Mouse (Mus musculus): ENCODE results near the gene Sbk1. TPM values are rescaled to one million over a fixed set of nuclear protein-coding genes. Genes with fewer than 3 reads are reported as not detected.

Sbk1 gene
- total and polyA plus RNA-seq, 2 experiments from 2014 or later, result 161 to 530 TPM

DNA sequence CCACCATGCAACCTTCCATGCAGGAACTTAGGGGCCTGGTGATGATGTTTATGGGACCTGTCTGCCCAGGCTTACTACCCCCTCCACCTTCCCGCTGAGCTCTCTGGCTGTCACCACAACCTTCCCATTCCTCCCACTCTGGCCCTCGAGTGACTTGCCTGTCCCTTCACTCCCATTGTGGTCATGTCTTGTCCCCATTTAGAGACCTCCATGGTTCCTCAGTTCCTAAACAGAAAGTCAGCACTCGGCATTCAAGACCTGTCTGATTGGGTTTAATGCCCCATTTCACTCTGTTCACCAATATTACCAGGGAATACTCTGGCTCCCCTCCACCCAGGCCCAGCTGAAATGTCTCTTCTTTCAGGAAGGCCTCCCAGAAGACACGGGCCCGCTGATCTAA is 23.3 kb upstream of the Sbk1 start:
- H3K9me3 ChIP-seq (ENCODE audit: low read length), result no peaks in the 10 kb centered on the region
- H3K9ac ChIP-seq (replicated peaks; ENCODE audit: low read length), result no peak overlapping the region
- H3K27ac ChIP-seq, result no peak overlapping the region
- TF ChIP-seq CTCF (IDR thresholded peaks at IDR 0.05; ENCODE audit: low read depth), result no peak
- H3K4me3 ChIP-seq (ENCODE audit: low read length), result no peak overlapping the region
- WGBS, result 66% methylated on average over 5 of the region's 5 CpGs
- H3K27me3 ChIP-seq (ENCODE audit: insufficient read depth, low read length), result no peaks in the 10 kb centered on the region
- no peak for DNase-seq (ENCODE audit: low spot score)
- H3K36me3 ChIP-seq (ENCODE audit: insufficient read depth, low read length), result no peaks in the 10 kb centered on the region
- no peaks in the 10 kb centered on the region for H3K4me1 ChIP-seq (ENCODE audit: insufficient read depth, low read length)
- H3K4me2 ChIP-seq (ENCODE audit: low read depth, low read length), result no peak overlapping the region
- no peak for ATAC-seq

GRCm38 (mm10) chr7:126249986-126250385 is 22.4 kb upstream of the Sbk1 start:
- H3K9me3 ChIP-seq (ENCODE audit: low read length), result no peaks in the 10 kb centered on the region
- H3K9ac ChIP-seq (replicated peaks; ENCODE audit: low read length), result no peak overlapping the region
- 80% methylated on average over 3 of the region's 3 CpGs for WGBS

GRCm38 (mm10) chr7:126250481-126250880 is 21.9 kb upstream of the Sbk1 start:
- H3K27me3 ChIP-seq (ENCODE audit: insufficient read depth, low read length), result no peaks in the 10 kb centered on the region
- H3K4me1 ChIP-seq (ENCODE audit: insufficient read depth, low read length), result no peaks in the 10 kb centered on the region
- no peaks in the 10 kb centered on the region for H3K9me3 ChIP-seq (ENCODE audit: low read length)
- ATAC-seq (no peak), DNase-seq (ENCODE audit: low spot score) (no peak)
- no peak overlapping the region for H3K27ac ChIP-seq
- WGBS, result 84% methylated on average over 7 of the region's 7 CpGs
- TF ChIP-seq CTCF (IDR thresholded peaks at IDR 0.05; ENCODE audit: low read depth), result no peak
- H3K9ac ChIP-seq (replicated peaks; ENCODE audit: low read length), result no peak overlapping the region
- H3K4me3 ChIP-seq (ENCODE audit: low read length), result no peak overlapping the region
- no peak overlapping the region for H3K4me2 ChIP-seq (ENCODE audit: low read depth, low read length)
- H3K36me3 ChIP-seq (ENCODE audit: insufficient read depth, low read length), result no peaks in the 10 kb centered on the region

More at GRCm38 (mm10) chr7:126249986-126250385, 22.4 kb upstream of the Sbk1 start:
- TF ChIP-seq CTCF (IDR thresholded peaks at IDR 0.05; ENCODE audit: low read depth), result no peak
- DNase-seq (ENCODE audit: low spot score) (no peak), ATAC-seq (no peak)
- H3K27ac ChIP-seq, result no peak overlapping the region
- no peaks in the 10 kb centered on the region for H3K36me3 ChIP-seq (ENCODE audit: insufficient read depth, low read length)
- H3K4me1 ChIP-seq (ENCODE audit: insufficient read depth, low read length), result no peaks in the 10 kb centered on the region
- no peak overlapping the region for H3K4me3 ChIP-seq (ENCODE audit: low read length)
- H3K4me2 ChIP-seq (ENCODE audit: low read depth, low read length), result no peak overlapping the region
- no peaks in the 10 kb centered on the region for H3K27me3 ChIP-seq (ENCODE audit: insufficient read depth, low read length)

DNA sequence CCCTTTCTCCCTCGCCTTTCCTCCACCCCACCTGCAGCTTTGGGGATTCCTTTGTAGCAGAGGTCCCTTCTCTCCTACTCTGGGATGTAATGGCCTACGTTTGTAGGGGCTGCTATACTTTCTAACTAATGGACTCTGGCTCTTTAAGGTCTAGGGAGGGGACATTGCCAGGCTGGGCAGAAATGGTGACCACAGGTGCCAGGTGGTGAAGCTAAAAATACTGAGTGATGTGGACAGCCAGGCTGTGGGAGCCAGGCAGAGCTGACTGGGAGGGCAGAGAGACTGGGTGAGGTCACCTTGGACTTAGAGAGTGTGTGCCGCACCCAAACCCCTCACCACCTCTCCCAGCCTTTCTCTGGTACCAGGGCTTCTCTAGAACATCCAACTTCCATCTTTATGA is 20.7 kb upstream of the Sbk1 start:
- Histone ChIP-seq H3K4me3 (ENCODE audit: low read length) (no peak overlapping the region), H3K36me3 (ENCODE audit: insufficient read depth, low read length) (no peaks in the 10 kb centered on the region), H3K4me1 (ENCODE audit: insufficient read depth, low read length) (no peaks in the 10 kb centered on the region), H3K27me3 (ENCODE audit: insufficient read depth, low read length) (no peaks in the 10 kb centered on the region), H3K4me2 (ENCODE audit: low read depth, low read length) (no peak overlapping the region), H3K9ac (replicated peaks; ENCODE audit: low read length) (no peak overlapping the region), H3K27ac (no peak overlapping the region), H3K9me3 (ENCODE audit: low read length) (no peaks in the 10 kb centered on the region)
- no peak for DNase-seq (ENCODE audit: low spot score)
- TF ChIP-seq CTCF (IDR thresholded peaks at IDR 0.05; ENCODE audit: low read depth), result no peak
- 69% methylated on average over 3 of the region's 3 CpGs for WGBS
- ATAC-seq, result no peak

- no peak for TF ChIP-seq CTCF (IDR thresholded peaks at IDR 0.05; ENCODE audit: low read depth)
- Histone ChIP-seq H3K27me3 (ENCODE audit: insufficient read depth, low read length) (no peaks in the 10 kb centered on the region), H3K4me1 (ENCODE audit: insufficient read depth, low read length) (no peaks in the 10 kb centered on the region), H3K4me2 (ENCODE audit: low read depth, low read length) (no peak overlapping the region), H3K9ac (replicated peaks; ENCODE audit: low read length) (no peak overlapping the region), H3K36me3 (ENCODE audit: insufficient read depth, low read length) (no peaks in the 10 kb centered on the region), H3K4me3 (ENCODE audit: low read length) (no peak overlapping the region), H3K9me3 (ENCODE audit: low read length) (no peaks in the 10 kb centered on the region), H3K27ac (no peak overlapping the region)
- DNase-seq (ENCODE audit: low spot score) (no peak), ATAC-seq (no peak)
- WGBS, result 92% methylated on average over 5 of the region's 5 CpGs
Observed at GRCm38 (mm10) chr7:126252230-126252629, 20.2 kb upstream of the Sbk1 start.

DNA sequence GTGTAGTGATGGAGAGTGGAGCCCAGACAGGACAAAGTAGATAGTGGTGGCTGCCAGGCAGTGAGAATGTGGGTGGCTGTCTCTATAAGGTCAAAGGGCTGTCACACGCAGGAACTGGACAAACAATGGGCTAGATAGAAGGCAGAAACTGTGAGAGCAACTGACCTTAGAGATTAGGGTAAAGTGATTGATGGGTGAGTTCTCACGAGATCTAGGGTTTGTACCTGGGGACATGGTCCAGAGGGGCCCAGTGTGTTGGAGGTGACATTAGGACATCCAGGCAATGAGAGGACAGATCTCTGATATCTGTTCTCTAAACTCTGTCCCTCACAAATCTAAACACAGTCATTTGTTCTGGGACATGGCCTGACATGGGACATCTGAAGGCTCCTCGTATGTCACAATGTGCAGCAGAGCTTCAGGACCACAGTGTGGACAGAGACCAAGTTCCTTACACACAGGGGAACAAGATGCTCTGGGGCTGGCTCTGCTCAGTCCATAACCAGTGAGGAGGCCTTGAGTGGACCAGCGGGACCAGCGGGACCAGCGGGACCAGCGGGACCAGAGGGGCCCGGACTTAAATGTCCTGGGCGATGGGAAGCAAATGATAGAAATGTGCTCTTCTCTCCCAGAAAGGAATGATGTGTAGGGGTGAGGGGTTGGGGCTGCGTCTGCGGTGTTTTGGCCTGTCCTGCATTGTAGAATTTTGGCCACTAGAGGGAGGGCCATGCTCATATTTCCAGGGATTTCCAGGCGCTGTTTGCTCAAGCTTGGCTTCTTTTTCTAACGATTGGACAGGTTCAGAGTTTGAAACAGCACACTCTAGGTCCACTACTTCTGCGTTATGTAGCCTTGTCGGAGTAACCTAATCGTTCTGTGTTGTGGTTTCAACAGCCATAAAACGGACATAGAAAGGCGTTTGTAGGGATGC is 11.9 kb upstream of the Sbk1 start:
- peak; percentile 98 for TF ChIP-seq CTCF (IDR thresholded peaks at IDR 0.05; ENCODE audit: low read depth)
- Histone ChIP-seq H3K27ac (no peak overlapping the region), H3K27me3 (ENCODE audit: insufficient read depth, low read length) (no peaks in the 10 kb centered on the region; the same call in 1 of the 2 replicates), H3K4me1 (ENCODE audit: insufficient read depth, low read length) (no peaks in the 10 kb centered on the region), H3K4me2 (ENCODE audit: low read depth, low read length) (no peak overlapping the region), H3K4me3 (ENCODE audit: low read length) (no peak overlapping the region), H3K9ac (replicated peaks; ENCODE audit: low read length) (no peak overlapping the region), H3K9me3 (ENCODE audit: low read length) (no peaks in the 10 kb centered on the region), H3K36me3 (ENCODE audit: insufficient read depth, low read length) (no peaks in the 10 kb centered on the region)
- 10% methylated on average over 18 of the region's 18 CpGs for WGBS
- DNase-seq (ENCODE audit: low spot score) (peak; percentile 87), ATAC-seq (peak; percentile 77)

- Histone ChIP-seq H3K4me1 (ENCODE audit: insufficient read depth, low read length) (no peaks in the 10 kb centered on the region), H3K4me2 (ENCODE audit: low read depth, low read length) (no peak overlapping the region), H3K4me3 (ENCODE audit: low read length) (no peak overlapping the region), H3K9me3 (ENCODE audit: low read length) (no peaks in the 10 kb centered on the region), H3K27ac (no peak overlapping the region), H3K27me3 (ENCODE audit: insufficient read depth, low read length) (no peaks in the 10 kb centered on the region; the same call in 1 of the 2 replicates), H3K9ac (replicated peaks; ENCODE audit: low read length) (no peak overlapping the region), H3K36me3 (ENCODE audit: insufficient read depth, low read length) (no peaks in the 10 kb centered on the region)
- WGBS, result 85% methylated on average over 4 of the region's 4 CpGs
- no peak for ATAC-seq
- no peak for DNase-seq (ENCODE audit: low spot score)
- no peak for TF ChIP-seq CTCF (IDR thresholded peaks at IDR 0.05; ENCODE audit: low read depth)
Observed at GRCm38 (mm10) chr7:126261823-126262222, 10.6 kb upstream of the Sbk1 start.
